Mouse (Mus musculus): ENCODE data around the gene Frat1.
A peak's percentile ranks its signal among the peaks of the same experiment; 100 is the strongest.
"Not testable (repeated sequence)": the region's sequence is repeated elsewhere in the genome, so short reads cannot be mapped to it uniquely, and the experiment has no call there.

Gene Frat1

DNA sequence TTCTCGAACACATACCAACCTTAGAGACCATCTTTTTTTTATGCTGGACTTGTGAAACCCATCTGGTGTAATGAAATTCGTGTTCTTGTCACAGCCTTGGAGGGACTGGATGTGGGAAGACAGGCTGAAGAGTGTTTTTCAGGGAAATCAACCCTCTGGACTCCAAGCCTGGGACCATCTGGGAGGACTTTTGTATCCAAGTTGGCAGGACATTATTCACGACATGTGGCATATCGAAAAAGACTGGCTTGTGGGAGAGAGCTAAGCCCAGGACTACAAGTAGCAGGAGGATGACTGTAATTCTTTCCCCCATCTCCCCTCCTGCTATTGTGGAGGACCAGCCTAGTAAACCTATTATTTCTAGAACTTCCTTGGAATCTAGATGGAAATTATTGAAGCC, 12.4 kb downstream of the Frat1 start:
- no peak for DNase-seq (ENCODE audit: low read depth, low spot score)

DNA sequence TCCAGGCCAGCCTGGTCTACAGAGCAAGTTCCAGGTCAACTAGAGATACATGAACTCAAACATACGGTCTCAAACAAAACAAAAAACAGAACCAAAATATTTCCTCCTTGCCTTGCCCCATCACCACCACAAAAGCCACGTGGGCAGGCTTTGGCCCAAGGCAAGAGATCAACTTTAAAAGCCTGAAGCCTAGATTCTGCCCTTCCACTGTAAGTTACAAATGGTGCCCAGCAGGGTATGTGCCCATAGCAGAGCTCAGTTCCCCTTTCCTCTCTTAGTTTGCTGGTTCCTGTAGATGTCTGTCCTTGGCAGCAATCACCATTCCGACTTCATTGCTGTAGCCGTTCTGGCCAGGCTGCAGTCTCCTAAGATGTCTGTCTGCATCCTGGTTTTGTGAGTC, 12.9 kb downstream of the Frat1 start:
- DNase-seq (ENCODE audit: low read depth, low spot score), result no peak

DNA sequence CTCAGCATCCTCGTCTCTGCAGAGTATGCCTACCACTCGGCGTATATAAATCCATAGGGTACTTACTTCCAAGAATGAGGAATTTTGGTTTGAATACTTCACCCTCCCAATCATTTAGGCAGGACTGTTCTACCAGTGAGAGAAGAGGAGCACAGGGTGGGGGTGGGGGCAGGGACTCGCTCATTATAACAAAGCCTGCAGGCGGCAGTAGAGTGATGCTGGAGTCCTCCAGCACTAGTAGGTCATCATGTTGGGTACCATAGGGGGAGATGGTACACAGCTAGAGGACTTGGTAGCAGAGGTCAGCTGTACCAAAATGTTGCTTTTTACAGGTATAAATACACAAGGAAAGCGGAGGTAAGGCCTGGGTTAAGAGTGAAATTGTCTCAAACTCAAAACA, 14.6 kb downstream of the Frat1 start:
- DNase-seq (ENCODE audit: low read depth, low spot score), result peak; percentile 26

GRCm38 (mm10) chr19:41846366-41847090, 16.8 kb downstream of the Frat1 start:
- DNase-seq (ENCODE audit: low read depth, low spot score), result no peak

GRCm38 (mm10) chr19:41847091-41847581, 17.4 kb downstream of the Frat1 start:
- peak; percentile 37 for DNase-seq (ENCODE audit: low read depth, low spot score)

DNA sequence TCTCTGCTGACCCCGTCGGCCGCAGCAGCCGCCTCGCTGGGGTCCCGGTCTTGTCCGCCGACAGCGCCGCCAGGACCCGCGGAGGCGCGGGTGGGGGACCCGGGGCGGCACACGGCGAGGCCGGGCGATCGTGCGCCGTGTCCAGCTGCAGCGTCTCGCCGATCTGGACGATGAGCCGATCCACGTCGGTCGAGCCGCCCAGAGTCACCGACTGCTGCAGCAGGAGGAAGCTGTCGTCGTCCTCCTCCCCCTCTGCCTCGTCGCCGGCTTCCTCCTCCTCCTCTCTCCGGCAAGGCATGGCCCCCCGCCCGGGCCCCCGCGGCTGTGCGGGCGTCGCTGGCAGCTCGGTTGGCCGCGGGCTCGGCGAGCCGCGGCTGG, 17.8 kb downstream of the Frat1 start:
- not testable (repeated sequence) for DNase-seq (ENCODE audit: low read depth, low spot score)

DNA sequence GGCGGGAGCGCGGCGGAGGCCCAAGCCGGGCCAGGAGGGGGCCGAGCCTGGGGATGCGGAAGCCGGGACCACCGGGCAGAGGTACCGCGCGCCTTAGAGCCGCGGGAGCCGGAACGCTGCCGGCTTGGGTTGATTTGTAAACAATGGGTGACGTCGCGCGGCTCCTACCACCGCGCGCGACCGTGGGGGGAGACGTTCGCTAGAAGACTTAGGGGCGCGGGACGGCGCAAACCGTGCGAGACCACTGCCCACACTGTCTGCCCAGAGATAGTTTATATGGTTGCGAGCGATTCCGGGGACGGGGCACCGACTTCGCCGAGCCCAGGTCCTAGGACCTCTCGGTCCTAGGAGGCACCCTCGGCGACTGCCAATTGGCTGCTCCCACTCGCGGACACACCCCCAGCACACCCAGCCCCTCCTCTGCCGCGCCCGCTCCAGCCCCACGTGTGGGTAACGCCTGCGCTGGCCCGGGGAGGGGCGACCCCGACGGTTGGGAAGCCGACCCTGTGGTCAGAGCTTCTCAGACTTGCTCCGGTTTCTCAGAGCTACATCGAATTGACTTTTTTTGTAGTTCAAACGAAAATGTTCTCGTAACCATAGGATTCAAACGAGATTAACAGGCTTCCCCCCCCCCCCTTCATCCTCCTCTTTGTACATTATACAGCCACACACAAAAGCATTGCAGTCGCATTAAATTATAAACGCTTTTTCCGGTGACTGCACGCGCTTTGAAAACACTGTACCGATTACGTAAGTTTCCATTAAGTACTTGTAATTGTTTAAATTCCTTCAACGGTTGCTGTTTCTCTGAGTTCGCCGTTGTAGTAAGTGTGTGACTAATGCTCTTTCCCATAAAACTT, 18.5 kb downstream of the Frat1 start, which contains the start of gene Frat2:
Gene Frat2, minus strand, starts transcription at position 141 of the 860 bp plus-strand sequence.
- peak; percentile 88 for DNase-seq (ENCODE audit: low read depth, low spot score)

GRCm38 (mm10) chr19:41850021-41850718, 20.4 kb downstream of the Frat1 start:
- no peak for DNase-seq (ENCODE audit: low read depth, low spot score)

GRCm38 (mm10) chr19:41850719-41851543, 21.2 kb downstream of the Frat1 start:
- DNase-seq (ENCODE audit: low read depth, low spot score), result no peak

DNA sequence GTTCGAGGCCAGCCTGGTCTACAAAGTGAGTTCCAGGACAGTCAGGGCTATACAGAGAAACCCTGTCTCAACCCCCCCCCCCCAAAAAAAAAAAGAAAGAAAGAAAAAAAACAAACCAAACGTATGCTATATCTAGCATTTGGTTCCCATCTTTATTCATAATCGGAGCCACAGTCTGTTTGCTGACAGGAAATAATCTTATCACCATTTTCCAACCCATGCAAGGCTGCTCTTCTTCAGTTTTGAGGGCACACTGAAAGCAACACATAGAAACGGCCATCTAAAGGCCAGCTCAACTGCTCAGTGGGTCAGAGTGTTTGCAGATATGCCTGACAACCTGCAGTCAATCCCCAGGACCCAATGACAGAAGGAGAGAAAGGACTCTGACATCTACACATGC, 22.7 kb downstream of the Frat1 start:
- no peak for DNase-seq (ENCODE audit: low read depth, low spot score)

GRCm38 (mm10) chr19:41857086-41857762, 27.5 kb downstream of the Frat1 start:
- peak; percentile 86 for DNase-seq (ENCODE audit: low read depth, low spot score)

DNA sequence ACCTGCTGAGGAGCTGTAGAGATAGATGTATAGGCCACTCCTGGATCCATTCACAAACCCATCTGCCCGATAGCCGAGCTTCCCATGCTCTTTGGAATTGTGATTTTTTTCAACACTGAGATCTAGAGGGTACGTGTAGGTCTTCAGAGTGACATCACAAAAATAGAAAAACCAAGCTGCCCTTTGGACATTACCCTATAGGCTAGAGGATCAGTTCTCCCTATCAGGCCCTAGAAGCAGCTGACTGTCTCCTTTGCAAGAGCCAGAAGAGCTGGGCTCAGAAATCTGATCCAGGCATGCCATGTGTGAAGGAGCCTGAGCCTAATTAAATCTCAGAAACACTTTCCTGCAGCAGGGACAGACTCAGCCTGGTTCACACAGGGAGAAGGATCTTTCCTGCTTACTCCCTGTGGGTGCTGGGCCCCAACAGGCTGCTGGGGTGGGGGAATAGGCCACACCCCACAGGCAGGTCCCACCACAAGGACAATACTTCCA, 28.1 kb downstream of the Frat1 start:
- DNase-seq (ENCODE audit: low read depth, low spot score), result peak; percentile 19

- no peak for DNase-seq (ENCODE audit: low read depth, low spot score)
Measured at GRCm38 (mm10) chr19:41866707-41867106, 36.9 kb downstream of the Frat1 start.

GRCm38 (mm10) chr19:41869296-41869695, 39.5 kb downstream of the Frat1 start:
- DNase-seq (ENCODE audit: low read depth, low spot score), result no peak

GRCm38 (mm10) chr19:41869946-41870345, 40.2 kb downstream of the Frat1 start:
- DNase-seq (ENCODE audit: low read depth, low spot score), result peak; percentile 43

- DNase-seq (ENCODE audit: low read depth, low spot score), result no peak
Measured at GRCm38 (mm10) chr19:41872285-41872684, 42.5 kb downstream of the Frat1 start.

- DNase-seq (ENCODE audit: low read depth, low spot score), result no peak
Measured at GRCm38 (mm10) chr19:41874356-41874755, 44.6 kb downstream of the Frat1 start.

- DNase-seq (ENCODE audit: low read depth, low spot score), result no peak
Measured at GRCm38 (mm10) chr19:41881842-41882241, 52.1 kb downstream of the Frat1 start.
